Mouse (Mus musculus) limb, embryonic 15.5 days (tissue): ENCODE measurements around the gene 9030612E09Rik. TPM values are rescaled to one million over a fixed set of nuclear protein-coding genes. Genes with fewer than 3 reads are reported as not detected.

Source experiments
- ATAC-seq: fragments of 200-750 bp; cut with Nextera tagmentation; 2 replicates; pipeline ENCODE4 v1.8.0; 2017; ENCODE audit warnings: low read depth, moderate TSS enrichment; ENCODE audit not compliant: insufficient number of reproducible peaks, low FRiP score, low TSS enrichment
- H3K27ac ChIP-seq: fragments of 300-500 bp; sonication (generic); 2 replicates; pipeline ENCODE4 v1.5.1; 2015; ENCODE audit warnings: moderate library complexity, mild to moderate bottlenecking, inconsistent platforms
- H3K27me3 ChIP-seq: fragments of 300-500 bp; sonication (generic); 2 replicates; pipeline ENCODE4 v1.6.1; 2015; ENCODE audit warnings: inconsistent platforms
- H3K36me3 ChIP-seq: fragments of 300-500 bp; sonication (generic); 2 replicates; pipeline ENCODE4 v1.6.1; 2015; ENCODE audit warnings: inconsistent platforms
- H3K4me1 ChIP-seq: fragments of 300-500 bp; sonication (generic); 2 replicates; pipeline ENCODE4 v1.6.1; 2015; ENCODE audit warnings: inconsistent platforms
- H3K4me2 ChIP-seq: fragments of 300-500 bp; sonication (generic); 2 replicates; pipeline ENCODE4 v1.6.1; 2015; ENCODE audit warnings: mild to moderate bottlenecking, inconsistent platforms
- H3K4me3 ChIP-seq: fragments of 300-500 bp; sonication (generic); 2 replicates; pipeline ENCODE4 v1.5.1; 2015; ENCODE audit warnings: mild to moderate bottlenecking, inconsistent platforms
- H3K9ac ChIP-seq: fragments of 300-500 bp; sonication (generic); 2 replicates; pipeline ENCODE4 v1.6.1; 2015; ENCODE audit warnings: inconsistent platforms
- H3K9me3 ChIP-seq: fragments of 300-500 bp; sonication (generic); 2 replicates; pipeline ENCODE4 v1.6.1; 2016; ENCODE audit warnings: inconsistent platforms
- WGBS: fragments of 180-500 bp; shearing (Covaris S2); methylation state at CpG from one replicate; pipeline ENCODE4 v1.1.7; 2015; 5-methylcytosine and 5-hydroxymethylcytosine counted together
- polyA plus RNA-seq: library from polyadenylated mRNA; unstranded; fragments of >200 nt; fragmentation: Nextera tagmentation; extraction: Ambion mirVana; gene quantifications from 2 replicates; pipeline ENCODE4 v1.2.1, GENCODE M21; 2015

9030612E09Rik gene
- polyA plus RNA-seq, 1 experiment from 2014 or later: 0.68 TPM

DNA sequence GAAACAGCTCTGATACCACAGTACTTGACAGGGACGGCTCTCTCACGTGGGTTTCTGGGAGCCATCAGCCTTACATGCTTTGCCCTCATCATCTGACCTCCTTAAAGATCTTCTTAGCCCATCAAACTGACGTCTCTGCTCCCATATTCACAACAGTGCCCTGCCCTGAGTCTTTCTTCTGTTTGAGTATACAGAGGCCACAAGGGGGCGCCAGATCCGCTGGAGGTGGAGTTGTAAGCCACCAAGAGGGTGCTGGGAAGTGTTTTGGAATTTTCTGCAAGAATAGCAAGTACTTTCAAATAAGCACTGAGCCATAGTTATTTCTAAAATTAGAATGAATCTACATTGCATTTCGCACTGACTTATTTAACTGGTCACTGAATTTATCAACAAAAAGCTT lies 37.4 kb downstream of the 9030612E09Rik start:
- H3K27me3 ChIP-seq: no peaks in the 10 kb centered on the region
- H3K4me2 ChIP-seq: no peak overlapping the region
- 34% methylated on average over 6 of the region's 6 CpGs for WGBS
- H3K4me3 ChIP-seq: no peak overlapping the region
- H3K27ac ChIP-seq: no peak overlapping the region
- H3K9ac ChIP-seq: no peak overlapping the region
- no peak for ATAC-seq
- no peaks in the 10 kb centered on the region for H3K36me3 ChIP-seq
- H3K4me1 ChIP-seq: no peaks in the 10 kb centered on the region; the same call in 1 of the 2 replicates
- no peaks in the 10 kb centered on the region for H3K9me3 ChIP-seq

DNA sequence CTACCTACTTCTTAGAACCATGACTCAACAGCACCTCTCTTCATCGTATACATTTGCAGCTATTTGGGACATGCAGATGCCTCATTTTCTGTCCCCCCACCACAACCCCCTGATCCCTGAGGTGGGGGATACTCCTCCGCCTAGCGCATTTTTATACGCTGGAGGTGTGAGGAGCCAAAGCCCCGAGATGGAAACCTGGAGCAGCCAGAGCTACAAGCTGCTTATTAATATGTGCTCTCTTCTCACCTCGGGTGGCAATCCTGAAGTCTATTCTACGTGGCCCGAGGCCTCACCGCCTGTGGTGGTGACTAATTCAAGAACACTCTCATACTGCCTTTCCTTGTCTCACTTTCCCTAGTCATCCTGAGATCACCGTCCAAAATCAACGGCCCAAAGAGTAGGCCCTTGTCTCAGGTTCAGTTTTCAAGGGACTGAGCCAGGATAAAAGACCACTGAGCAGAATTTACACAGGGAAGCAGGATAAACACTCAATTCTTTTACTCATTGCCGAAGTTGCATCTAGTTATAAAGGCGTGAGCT lies 42.9 kb downstream of the 9030612E09Rik start:
- Histone ChIP-seq H3K9me3 (no peaks in the 10 kb centered on the region), H3K4me1 (peaks cover 12% of the 10 kb centered on the region), H3K9ac (no peak overlapping the region), H3K27me3 (no peaks in the 10 kb centered on the region), H3K4me2 (no peak overlapping the region), H3K4me3 (no peak overlapping the region), H3K27ac (no peak overlapping the region), H3K36me3 (no peaks in the 10 kb centered on the region)
- ATAC-seq: no peak
- WGBS: 90% methylated on average over 13 of the region's 13 CpGs

DNA sequence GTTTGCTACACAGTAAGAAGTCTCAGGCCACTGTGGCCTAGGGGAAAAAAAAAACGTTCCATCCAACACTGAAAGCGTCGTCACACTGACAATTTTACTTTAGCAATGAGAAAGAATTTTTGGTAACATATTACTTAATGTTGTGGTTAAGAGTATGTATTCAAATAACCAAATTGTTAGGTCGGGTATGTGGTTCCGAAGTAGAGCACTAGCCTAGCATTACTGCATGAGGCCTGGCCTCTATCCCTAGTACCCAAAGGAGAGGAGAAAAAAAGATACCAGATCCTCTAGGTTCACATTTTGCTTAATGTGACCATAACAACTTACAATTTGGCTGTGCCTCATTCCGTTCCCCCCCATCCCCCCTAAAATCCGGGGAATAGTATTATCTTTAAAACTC lies 46.0 kb downstream of the 9030612E09Rik start:
- ATAC-seq: no peak
- Histone ChIP-seq H3K36me3 (no peaks in the 10 kb centered on the region), H3K9ac (peak overlapping the region; percentile 75), H3K4me3 (peak overlapping the region; percentile 81), H3K27me3 (no peaks in the 10 kb centered on the region), H3K9me3 (no peaks in the 10 kb centered on the region), H3K4me1 (peaks cover 12% of the 10 kb centered on the region), H3K4me2 (peak overlapping the region; percentile 52), H3K27ac (peak overlapping the region; percentile 95)
- 20% methylated on average over 7 of the region's 7 CpGs for WGBS

DNA sequence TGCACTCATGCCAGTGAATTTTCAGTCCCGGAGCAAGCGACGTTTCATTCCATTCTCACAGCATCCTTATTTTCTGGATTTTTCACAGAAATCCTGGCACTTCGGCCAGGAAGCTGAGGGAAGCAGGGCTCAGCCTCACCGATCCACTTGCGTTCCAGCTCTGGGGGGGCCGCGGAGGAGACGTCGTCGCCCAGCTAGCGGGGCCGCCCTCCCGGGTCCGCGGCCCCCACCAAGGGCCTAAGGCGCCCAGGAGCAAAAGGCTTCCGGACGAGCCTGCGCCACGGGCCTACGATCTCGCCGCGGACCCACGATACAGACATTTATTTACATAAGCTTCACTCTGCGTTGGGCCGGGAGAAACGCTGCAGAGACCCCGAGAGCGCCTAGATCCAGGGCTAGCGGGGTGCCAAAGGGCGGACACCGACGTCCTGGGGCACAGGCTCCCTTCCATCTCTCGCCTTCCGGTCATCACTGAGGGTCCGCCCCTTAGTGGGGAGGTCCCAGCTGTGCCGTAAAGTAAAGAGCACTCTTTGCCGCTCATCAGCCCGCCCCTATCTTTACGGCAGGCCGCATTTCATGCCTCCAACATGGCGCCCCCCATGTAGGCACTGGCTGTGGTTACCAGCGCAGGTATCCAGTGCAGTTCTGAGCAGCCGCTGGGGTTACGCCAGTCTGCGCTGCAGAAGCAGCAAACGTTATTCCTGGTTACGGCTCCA lies 46.6 kb downstream of the 9030612E09Rik start, which contains the start of gene Pdss2:
Gene Pdss2, plus strand, starts transcription at position 577 of the 716 bp plus-strand sequence.
- Histone ChIP-seq H3K27me3 (no peaks in the 10 kb centered on the region), H3K9me3 (no peaks in the 10 kb centered on the region), H3K36me3 (no peaks in the 10 kb centered on the region), H3K4me3 (peak within 1 kb of the TSS; percentile 81), H3K9ac (peak within 1 kb of the TSS; percentile 75), H3K4me1 (peaks cover 12% of the 10 kb centered on the region), H3K4me2 (peak within 1 kb of the TSS; percentile 89), H3K27ac (peak within 1 kb of the TSS; percentile 95)
- WGBS: under 1% methylated on average over 50 of the region's 50 CpGs
- ATAC-seq: peak; percentile 95

DNA sequence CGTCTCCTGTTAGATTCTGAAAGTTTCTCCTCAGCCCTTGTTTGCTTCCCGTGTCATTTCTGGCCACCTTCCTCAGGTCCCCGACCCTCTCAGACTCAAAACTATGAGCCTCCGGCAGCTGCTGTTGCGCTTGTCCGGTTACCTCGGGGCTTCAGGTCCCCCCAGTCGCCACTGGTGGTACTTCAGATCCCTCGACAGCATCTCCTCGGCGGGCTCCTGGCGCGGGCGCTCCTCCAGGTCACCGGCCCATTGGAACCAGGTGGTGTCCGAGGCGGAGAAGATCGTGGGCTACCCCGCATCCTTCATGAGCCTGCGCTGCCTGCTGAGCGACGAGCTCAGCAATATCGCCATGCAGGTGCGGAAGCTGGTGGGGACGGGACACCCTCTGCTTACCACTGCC lies 47.2 kb downstream of the 9030612E09Rik start:
- H3K27me3 ChIP-seq: no peaks in the 10 kb centered on the region
- peak overlapping the region; percentile 95 for H3K27ac ChIP-seq
- H3K4me2 ChIP-seq: peak overlapping the region; percentile 89
- peaks cover 12% of the 10 kb centered on the region for H3K4me1 ChIP-seq
- H3K36me3 ChIP-seq: no peaks in the 10 kb centered on the region
- peak overlapping the region; percentile 81 for H3K4me3 ChIP-seq
- H3K9ac ChIP-seq: peak overlapping the region; percentile 70
- under 1% methylated on average over 25 of the region's 25 CpGs for WGBS
- no peaks in the 10 kb centered on the region for H3K9me3 ChIP-seq
- 0 out of 2 replicates have a peak, but pooled peaks have one; percentile 41 for ATAC-seq

DNA sequence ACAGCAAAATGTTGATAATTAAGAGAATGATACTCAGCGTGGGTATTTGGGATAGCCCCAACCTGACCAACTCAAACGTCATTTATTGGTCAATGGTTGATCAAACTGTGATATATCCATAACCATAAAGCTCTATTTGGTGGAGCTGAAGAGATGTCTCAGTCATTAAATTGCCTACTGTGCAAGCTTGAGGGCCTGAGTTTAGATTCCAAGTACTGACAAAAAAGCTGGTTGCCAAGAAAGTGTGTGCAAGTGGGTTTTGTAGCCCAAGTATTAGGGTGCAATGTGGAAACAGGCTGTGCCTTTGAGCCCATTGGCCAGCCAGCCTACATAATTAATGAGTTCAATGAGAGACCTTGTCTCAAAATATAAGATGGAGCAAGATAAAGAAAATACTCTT lies 48.9 kb downstream of the 9030612E09Rik start:
- H3K27ac ChIP-seq: no peak overlapping the region
- no peak for ATAC-seq
- no peak overlapping the region for H3K4me3 ChIP-seq
- no peak overlapping the region for H3K4me2 ChIP-seq
- H3K27me3 ChIP-seq: no peaks in the 10 kb centered on the region
- 93% methylated on average over 2 of the region's 2 CpGs for WGBS
- H3K4me1 ChIP-seq: peaks cover 12% of the 10 kb centered on the region
- H3K9ac ChIP-seq: no peak overlapping the region
- no peaks in the 10 kb centered on the region for H3K36me3 ChIP-seq
- H3K9me3 ChIP-seq: no peaks in the 10 kb centered on the region

Other genes with a start within 250 kb of the 9030612E09Rik start
- gene Sobp, start 174 bp upstream of the 9030612E09Rik start, polyA plus RNA-seq: 2.6 and 2.9 TPM in 2 replicates
- gene Pdss2, start 46.8 kb downstream of the 9030612E09Rik start, polyA plus RNA-seq: 8.8 TPM in 2 replicates